Mouse (Mus musculus) inflammation-experienced regulatory T-cells (primary cell): Measurements from ENCODE around the gene Susd3. TPM values are rescaled to one million over a fixed set of nuclear protein-coding genes. Genes with fewer than 3 reads are reported as not detected.

Experiments used
- polyA plus RNA-seq, 2 experiments: library from polyadenylated mRNA; unstranded; fragments of 100-300 nt; shearing (Covaris generic); gene quantifications; one replicate each; pipeline ENCODE4 v1.2.1; 2017

Susd3 gene
- 10 to 100 TPM; 43.1 to 68.0 TPM for polyA plus RNA-seq

DNA sequence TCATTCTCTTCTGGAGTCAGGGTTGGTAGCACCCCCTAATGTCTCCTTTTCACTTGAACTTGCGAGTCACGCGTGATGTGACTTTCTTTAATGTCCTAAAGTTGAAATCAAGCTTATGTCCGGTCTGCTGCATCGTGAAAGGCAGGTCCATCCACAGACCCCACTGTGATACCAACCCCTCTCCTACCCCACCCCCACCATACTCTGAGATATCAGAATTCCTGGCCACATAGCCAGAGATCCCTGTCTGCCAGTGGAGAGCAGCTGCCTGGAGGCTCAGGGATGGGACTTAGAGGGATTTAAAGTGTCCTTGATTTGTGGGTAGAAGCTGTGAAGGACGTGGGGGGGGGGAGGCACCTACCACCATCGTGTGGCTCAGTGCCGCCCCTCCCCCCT, at the start of gene Susd3:
TSS of gene Susd3 (minus strand) at position 240 of the 396 bp plus-strand sequence.

DNA sequence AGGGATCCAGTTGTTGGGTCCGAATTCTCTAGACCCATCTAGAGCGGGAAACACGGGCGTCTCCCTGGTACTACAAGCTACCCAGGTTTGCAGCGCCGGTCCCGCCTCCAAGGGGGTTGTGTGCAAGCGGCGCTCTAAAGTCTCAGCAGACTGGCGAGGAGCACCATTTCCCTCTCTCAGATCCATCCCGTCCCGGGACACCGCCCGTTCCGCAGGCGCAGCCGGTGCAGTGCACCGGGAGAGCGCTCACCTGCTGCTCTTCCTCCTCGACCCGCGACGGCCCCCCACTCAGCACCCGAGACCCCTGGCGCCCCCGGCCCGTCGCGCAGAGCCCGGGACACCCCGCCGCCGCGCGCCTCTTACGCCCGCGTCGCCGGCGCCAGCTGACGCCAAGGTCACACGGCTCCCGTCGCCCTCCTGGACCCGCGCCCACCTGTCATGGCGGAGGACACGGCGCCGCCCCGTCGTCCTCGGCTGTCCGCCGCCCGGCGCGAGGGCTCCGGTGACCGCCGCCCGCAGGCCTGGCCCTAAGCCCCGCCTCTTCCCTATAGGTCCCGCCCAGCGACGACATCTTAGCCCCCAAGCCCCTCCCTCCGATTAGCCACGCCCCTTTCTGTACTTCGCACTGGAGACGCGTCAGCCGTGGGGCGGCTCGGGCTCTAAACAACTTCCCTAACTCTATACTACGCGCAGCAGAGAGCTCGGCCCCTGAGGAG, 32.8 kb downstream of the Susd3 start, which contains the start of gene Card19:
TSS of gene Card19 (minus strand) at position 534 of the 716 bp plus-strand sequence.

DNA sequence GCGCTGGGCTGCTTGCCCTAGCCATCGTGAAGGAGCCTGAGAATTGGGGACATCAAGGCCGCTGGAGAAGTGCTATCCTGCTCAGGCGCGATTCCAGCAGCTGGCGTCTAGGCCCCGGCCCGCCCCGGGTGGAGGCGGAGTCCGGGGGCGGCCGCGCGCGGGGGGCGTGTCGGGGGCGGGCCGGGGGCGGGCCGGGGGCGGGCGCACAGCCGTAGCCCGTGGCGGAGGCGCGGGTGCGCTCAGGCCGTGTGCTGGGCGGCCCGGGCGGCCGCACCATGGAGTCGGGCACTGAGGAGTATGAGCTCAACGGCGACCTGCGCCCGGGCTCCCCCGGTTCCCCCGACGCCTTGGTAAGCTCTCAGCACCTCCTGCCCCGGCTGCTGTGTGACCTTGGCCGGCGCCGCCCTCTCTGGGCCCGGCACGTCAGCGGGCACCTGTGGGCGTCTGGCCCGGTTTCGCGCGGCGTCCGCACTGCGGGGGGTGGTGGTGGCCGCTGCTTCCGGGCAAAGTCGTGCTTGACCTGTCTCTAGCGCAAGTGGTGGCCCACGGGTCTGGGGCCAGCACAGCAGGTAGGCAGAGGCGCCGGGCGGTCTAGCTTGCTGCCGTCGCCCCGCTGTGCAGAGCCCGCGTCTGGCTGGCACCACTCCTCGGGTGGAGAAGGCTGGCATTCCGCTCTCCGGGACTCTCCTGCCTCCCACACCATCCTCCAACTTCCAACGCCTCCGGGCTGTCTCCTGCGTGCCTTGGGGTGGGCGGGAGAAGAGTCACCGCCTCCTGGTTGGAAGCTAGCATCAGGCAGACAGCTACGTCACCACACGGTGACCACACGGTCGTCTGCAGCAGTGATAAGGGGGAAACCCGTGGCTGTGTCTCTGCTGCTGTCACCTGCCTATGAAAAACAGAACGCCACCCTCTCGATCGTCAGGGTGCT, 61.0 kb downstream of the Susd3 start, which contains the start of gene Ninj1:
TSS of gene Ninj1 (plus strand) at position 198 of the 931 bp plus-strand sequence.

Other genes with a start within 250 kb of the Susd3 start
- under 1 TPM; 0.22 to 0.31 TPM for gene Wnk2, start 100.7 kb downstream of the Susd3 start, polyA plus RNA-seq
- 10 to 100 TPM; 20.4 to 43.2 TPM for gene Ninj1, start 61.2 kb downstream of the Susd3 start, polyA plus RNA-seq
- gene Card19, start 32.7 kb downstream of the Susd3 start, polyA plus RNA-seq = 100 to 1,000 TPM in 1 of 2 experiments, 10 to 100 TPM in 1; 68.0 to 106 TPM
- gene Fgd3, start 71.6 kb upstream of the Susd3 start, polyA plus RNA-seq = 10 to 100 TPM; 14.3 to 20.3 TPM
- gene Bicd2, start 92.9 kb upstream of the Susd3 start, polyA plus RNA-seq = 10 to 100 TPM; 20.8 to 36.2 TPM
- gene Ippk, start 172.5 kb upstream of the Susd3 start, polyA plus RNA-seq = 10 to 100 TPM in 1 of 2 experiments, 1 to 10 TPM in 1; 8.9 to 11.4 TPM
- gene Tes3-ps, start 244.6 kb upstream of the Susd3 start, polyA plus RNA-seq = 1 to 10 TPM; 3.2 to 6.7 TPM